Mouse (Mus musculus): ENCODE data around the gene Depdc5.

DNA sequence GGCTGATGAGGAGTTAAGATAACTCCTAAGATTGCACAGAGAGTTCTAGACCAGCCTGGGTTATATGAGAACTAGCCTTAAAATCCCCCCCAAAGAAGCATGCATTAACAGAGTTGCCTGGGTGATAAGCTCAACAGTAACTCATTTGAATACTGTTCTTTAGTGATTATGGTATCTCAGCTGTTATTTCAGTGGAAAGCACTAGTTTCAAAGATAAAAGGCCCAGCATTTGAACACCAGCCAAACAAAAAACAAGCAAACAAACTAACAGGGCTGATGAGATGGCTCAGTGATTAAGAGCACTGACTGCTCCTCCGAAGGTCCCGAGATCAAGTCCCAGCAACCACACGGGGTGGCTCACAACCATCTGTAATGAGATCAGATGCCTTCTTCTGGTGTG, 14.3 kb upstream of the Depdc5 start:
- TF ChIP-seq ZNF384 (IDR thresholded peaks at IDR 0.05; ENCODE audit: low read depth, low read length) (no peak), CHD2 (IDR thresholded peaks at IDR 0.05; ENCODE audit: low read depth, low read length) (no peak)

Data from ES-E14 (cell line).